Mouse (Mus musculus) bone marrow, adult 2 months (tissue): ENCODE measurements around the gene Tmem72. TPM values are rescaled to one million over a fixed set of nuclear protein-coding genes. Genes with fewer than 3 reads are reported as not detected.

ENCODE experiments used
- H3K27ac ChIP-seq: fragments of 200-500 bp; 2 replicates; pipeline ENCODE4 v1.5.1; 2012; ENCODE audit warnings: low read depth, mild to moderate bottlenecking, control low read depth, inconsistent platforms, low read length; ENCODE audit not compliant: control insufficient read depth, poor library complexity, insufficient read depth
- H3K4me1 ChIP-seq: fragments of 200-500 bp; 2 replicates; pipeline ENCODE4 v1.6.1; 2011; ENCODE audit warnings: low read length; ENCODE audit not compliant: control insufficient read depth, insufficient read depth
- H3K4me3 ChIP-seq: fragments of 200-500 bp; replicated peaks from 2 replicates; pipeline ENCODE3; 2011; ENCODE audit warnings: mild to moderate bottlenecking, low read depth, low read length, control low read depth; ENCODE audit not compliant: control insufficient read depth
- CTCF ChIP-seq: fragments of 200-500 bp; IDR thresholded peaks from 2 replicates; pipeline ENCODE4 v1.5.1; 2011; ENCODE audit warnings: low read length, control low read depth; ENCODE audit not compliant: control insufficient read depth, insufficient read depth
- POLR2A ChIP-seq: fragments of 200-500 bp; IDR thresholded peaks from 2 replicates; pipeline ENCODE4 v1.6.1; 2011; ENCODE audit warnings: low read depth, mild to moderate bottlenecking, control low read depth, low read length, borderline replicate concordance; ENCODE audit not compliant: control insufficient read depth
- WGBS: fragments of 180-500 bp; shearing (Covaris S2); methylation state at CpG from one replicate; pipeline ENCODE4 v1.1.7; 2018; 5-methylcytosine and 5-hydroxymethylcytosine counted together
- polyA plus RNA-seq: library from polyadenylated mRNA; stranded (reverse); fragments of >200 nt; gene quantifications from 2 replicates; pipeline ENCODE4 v1.2.4, GENCODE M21; 2011; ENCODE audit warnings: low replicate concordance; ENCODE audit not compliant: missing spikeins, insufficient read depth, insufficient read length

Tmem72 gene
- polyA plus RNA-seq, 1 experiment: not detected

DNA sequence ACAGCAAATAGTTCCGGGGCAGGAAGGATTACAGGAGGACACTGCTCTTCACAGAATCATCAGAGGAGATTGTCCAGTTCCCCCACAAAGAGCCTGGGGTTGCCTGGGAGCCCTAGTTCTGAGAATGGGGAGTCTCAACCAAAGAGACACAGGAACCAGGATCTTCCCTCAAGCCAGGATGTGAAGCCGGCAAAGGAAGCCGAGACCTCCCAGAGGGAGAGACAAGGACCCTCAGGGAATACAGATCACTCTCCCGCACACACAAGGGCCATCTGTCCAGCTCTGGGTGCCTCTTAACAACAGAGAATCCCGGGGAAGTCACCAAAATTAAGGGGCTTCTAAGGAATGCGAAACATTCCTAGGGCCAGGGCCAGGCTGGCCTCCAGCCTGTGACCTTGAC is 39.4 kb downstream of the Tmem72 start:
- no peak overlapping the region for H3K27ac ChIP-seq
- no peak overlapping the region for H3K4me3 ChIP-seq
- TF ChIP-seq POLR2A: no peak
- no peak for TF ChIP-seq CTCF
- WGBS: 78% methylated on average over 6 of the region's 6 CpGs
- peaks cover 17% of the 10 kb centered on the region for H3K4me1 ChIP-seq

DNA sequence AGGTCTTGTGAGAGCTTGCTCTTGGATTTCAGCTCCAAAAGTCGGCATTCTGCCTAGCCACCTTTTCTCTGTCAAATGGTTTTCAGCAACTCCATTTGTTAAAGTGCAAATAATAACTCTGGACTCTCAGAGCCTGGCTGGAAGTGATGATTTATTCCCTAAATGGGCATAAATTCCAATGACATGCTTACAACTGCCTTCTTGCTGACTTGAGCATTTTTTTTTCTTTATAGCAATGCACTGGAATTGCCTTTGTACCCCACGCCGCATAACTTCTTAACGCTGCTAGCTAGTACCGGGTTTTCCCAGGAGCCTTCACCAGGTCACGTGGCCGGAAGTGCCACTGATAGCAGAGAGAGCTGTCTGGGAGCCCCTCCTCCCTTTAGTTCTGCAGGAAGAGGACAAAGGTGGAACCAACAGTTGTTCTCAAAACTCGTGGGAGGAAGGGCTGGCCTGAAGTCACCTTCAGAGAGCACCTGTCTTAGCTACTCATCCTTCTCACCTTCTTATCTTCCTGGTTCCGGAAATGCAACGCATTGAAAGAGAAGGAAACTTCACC is 40.3 kb downstream of the Tmem72 start:
- no peak overlapping the region for H3K4me3 ChIP-seq
- WGBS: 39% methylated on average over 10 of the region's 10 CpGs
- no peak overlapping the region; the same call in 1 of the 2 replicates for H3K27ac ChIP-seq
- H3K4me1 ChIP-seq: peaks cover 18% of the 10 kb centered on the region
- TF ChIP-seq POLR2A: no peak
- TF ChIP-seq CTCF: no peak

DNA sequence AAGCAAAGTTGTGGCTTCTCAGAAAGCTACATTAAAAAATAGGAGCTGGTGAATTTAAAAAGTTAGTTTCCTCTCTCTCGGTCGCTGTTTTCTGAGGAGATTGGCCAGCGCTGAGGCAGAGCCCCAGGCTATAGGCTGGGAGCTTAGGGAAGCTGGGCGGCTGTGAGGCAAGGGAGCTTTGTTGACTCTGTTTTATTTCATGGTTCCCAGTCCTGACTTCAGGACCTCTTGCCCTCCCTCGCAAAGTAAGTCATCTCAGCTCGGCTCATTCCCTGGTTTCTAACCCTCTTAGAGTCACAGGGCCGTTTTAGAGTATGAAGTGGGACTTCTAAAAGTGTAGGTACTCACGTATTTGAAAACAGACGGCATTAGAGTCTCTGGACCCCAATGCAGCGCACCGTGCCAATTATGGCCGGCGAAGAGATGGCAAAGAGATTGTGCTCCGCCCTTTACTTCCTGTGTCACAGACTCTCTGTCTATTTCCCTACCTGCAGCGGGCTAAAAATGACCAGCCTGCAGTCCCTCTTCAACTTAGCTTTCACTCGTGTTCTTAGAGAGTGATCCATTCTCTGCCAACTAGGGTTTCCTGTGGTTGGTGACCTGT is 42.3 kb downstream of the Tmem72 start:
- 7% methylated on average over 16 of the region's 16 CpGs for WGBS
- peak overlapping the region; percentile 89 for H3K27ac ChIP-seq
- peaks cover 14% of the 10 kb centered on the region for H3K4me1 ChIP-seq
- H3K4me3 ChIP-seq: peak overlapping the region; percentile 87
- TF ChIP-seq CTCF (no peak), POLR2A (no peak)

DNA sequence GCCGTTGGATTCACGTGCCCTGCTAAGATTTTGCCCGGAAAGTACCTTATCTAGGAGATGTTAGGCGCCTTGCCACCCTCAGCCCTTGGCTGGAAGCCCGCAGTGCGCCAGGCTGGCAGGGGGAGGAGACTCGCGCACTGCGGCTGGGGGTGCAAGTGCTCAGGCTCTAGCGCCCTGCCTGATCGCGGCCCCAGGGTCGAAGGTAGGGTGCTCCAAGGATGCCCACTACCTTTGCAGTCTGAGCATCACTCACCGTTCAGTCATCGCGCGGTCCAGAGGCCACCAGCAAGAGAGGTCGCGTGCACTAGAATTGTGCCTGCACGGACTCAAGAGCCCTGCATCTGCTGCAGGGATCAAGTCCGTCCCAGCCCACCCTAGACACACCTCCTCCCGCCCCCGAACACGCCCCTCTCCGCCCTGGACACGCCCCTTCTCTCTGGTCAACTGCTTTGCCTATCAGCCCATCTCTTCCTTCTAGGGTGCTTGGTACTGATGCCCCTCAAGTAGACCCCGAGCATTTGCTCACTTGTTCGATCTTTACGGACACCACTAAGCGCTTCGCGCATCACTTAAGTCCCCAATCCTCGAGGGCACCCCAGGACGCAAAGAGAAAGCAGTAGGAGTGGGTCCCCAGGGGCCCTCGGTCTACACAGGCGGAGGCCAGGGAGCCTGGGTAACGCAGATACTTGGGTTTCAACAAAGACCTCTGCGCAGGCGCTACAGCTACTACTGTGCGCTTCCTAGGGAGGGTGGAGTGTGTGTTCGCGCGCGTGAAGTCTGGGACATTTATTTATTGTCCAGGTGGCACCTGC is 43.0 kb downstream of the Tmem72 start, which contains the start of gene Rassf4:
Gene Rassf4, minus strand, starts transcription at position 482 of the 812 bp plus-strand sequence.
- TF ChIP-seq CTCF (no peak), POLR2A (peak; percentile 81)
- peak within 1 kb of the TSS; percentile 87 for H3K4me3 ChIP-seq
- H3K4me1 ChIP-seq: peaks cover 13% of the 10 kb centered on the region
- peak within 1 kb of the TSS; percentile 89 for H3K27ac ChIP-seq
- WGBS: under 1% methylated on average over 44 of the region's 44 CpGs

DNA sequence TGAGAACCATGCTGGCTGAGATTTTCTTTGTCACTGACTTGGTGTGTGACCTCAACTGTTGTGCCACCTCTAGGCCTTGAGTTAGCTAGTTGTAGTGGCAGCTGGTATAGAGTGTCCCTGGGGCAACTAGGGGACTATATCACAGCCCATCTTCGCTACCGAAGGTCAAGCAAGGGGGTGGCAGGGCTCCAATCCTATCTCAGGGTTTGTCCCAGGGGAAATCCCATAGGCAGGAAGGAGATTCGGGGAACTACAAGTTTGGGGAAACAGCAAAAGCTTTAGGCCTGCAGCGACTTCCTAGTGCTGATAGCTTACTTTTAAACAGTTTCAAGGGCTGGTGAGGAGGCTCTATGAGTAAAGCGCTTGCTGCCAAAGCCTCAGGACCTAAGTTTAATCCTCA is 44.4 kb downstream of the Tmem72 start:
- H3K4me1 ChIP-seq: peaks cover 11% of the 10 kb centered on the region
- TF ChIP-seq CTCF (no peak), POLR2A (no peak)
- H3K4me3 ChIP-seq: peak overlapping the region; percentile 57
- H3K27ac ChIP-seq: no peak overlapping the region
- WGBS: 50% methylated on average over 5 of the region's 5 CpGs

DNA sequence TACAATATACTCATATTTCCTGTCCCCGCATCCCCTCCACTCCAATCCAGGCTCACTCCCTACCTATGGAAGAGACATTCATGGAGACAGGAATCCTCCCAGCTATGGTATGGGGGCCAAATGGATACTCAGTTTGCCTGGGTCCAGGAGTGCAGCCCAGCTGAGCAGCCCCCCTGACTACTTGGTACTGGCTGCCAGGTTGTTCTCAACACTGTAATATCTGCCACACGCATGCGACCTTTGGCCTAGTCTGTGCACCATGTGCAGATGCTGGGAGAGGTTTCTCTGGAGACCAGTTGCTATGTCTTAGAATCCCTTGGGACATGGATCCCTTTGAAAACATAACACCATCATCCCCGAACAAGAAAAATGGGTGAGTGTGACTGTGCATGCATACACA is 44.9 kb downstream of the Tmem72 start:
- peaks cover 10% of the 10 kb centered on the region for H3K4me1 ChIP-seq
- 75% methylated on average over 4 of the region's 4 CpGs for WGBS
- no peak for TF ChIP-seq POLR2A
- no peak for TF ChIP-seq CTCF
- peak overlapping the region; percentile 29 for H3K4me3 ChIP-seq
- H3K27ac ChIP-seq: no peak overlapping the region

DNA sequence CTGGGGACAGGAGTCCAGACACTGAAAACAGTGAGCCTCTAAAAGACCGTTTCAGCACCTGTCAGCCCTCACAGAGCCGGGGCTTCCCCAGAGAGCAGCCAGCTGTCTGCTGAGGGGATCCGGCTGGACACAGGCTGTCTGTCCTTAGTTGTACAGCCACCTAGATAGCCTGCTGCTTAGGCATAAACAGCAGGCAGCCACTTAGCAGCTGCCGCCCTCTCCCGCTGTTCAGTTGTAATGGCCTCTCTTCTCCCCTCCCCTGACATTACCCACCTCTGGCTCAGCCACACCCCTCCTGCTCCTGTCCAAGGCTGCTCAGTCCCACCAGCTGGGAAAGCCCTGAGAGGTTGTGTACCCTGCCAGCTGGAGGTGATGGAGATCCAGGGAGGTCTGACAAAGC is 45.7 kb downstream of the Tmem72 start:
- TF ChIP-seq POLR2A (no peak), CTCF (no peak)
- 57% methylated on average over 5 of the region's 5 CpGs for WGBS
- H3K4me3 ChIP-seq: peak overlapping the region; percentile 40
- H3K27ac ChIP-seq: peak overlapping the region; percentile 40; the same call in 1 of the 2 replicates
- H3K4me1 ChIP-seq: peaks cover 9% of the 10 kb centered on the region

DNA sequence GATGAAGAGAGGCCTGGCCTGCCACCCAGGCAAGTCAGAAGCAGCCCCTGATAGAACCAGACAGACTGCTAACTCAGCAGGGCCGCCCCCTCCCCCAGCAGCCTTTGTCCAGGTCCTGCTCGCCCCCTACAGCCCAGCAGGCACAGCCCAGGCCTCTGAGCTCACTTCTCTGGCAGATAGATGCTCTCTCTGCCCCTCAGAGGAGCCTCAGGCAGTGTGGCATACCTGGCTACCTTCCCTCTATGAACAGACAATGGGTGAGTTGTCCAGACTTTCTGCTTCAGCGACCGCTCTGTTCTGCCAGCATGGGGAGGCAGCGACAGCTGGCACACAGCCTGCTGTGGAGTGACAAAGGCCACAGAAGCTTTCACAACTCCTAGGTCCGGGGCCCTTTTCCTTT is 46.6 kb downstream of the Tmem72 start:
- peaks cover 9% of the 10 kb centered on the region for H3K4me1 ChIP-seq
- TF ChIP-seq POLR2A: no peak
- TF ChIP-seq CTCF: no peak
- WGBS: 42% methylated on average over 6 of the region's 6 CpGs
- H3K4me3 ChIP-seq: peak overlapping the region; percentile 12
- peak overlapping the region; percentile 58 for H3K27ac ChIP-seq
